Mouse (Mus musculus) ovary, postnatal 14 days (tissue): ENCODE data around the gene Hpcal1.

Experiments
- DNase-seq: peaks from one replicate; pipeline ENCODE4 v3.0.0; 2022; ENCODE audit warnings: low spot score

Gene Hpcal1

GRCm38 (mm10) chr12:17715720-17716478, 25.2 kb downstream of the Hpcal1 start:
- no peak for DNase-seq

- DNase-seq, result no peak
These were observed 26.6 kb downstream of the Hpcal1 start for GRCm38 (mm10) chr12:17717257-17717656.

GRCm38 (mm10) chr12:17718146-17718545, 27.5 kb downstream of the Hpcal1 start:
- DNase-seq, result no peak

- no peak for DNase-seq
These were observed 30.4 kb downstream of the Hpcal1 start for GRCm38 (mm10) chr12:17721058-17721457.

GRCm38 (mm10) chr12:17722452-17723181, 32.0 kb downstream of the Hpcal1 start:
- DNase-seq, result no peak

- DNase-seq, result no peak
These were observed 32.5 kb downstream of the Hpcal1 start for GRCm38 (mm10) chr12:17723182-17723570.

GRCm38 (mm10) chr12:17723999-17724398, 33.3 kb downstream of the Hpcal1 start:
- no peak for DNase-seq

GRCm38 (mm10) chr12:17724412-17725090, 33.9 kb downstream of the Hpcal1 start:
- DNase-seq, result no peak

GRCm38 (mm10) chr12:17725592-17725991, 34.9 kb downstream of the Hpcal1 start:
- no peak for DNase-seq

GRCm38 (mm10) chr12:17726576-17727320, 36.1 kb downstream of the Hpcal1 start:
- DNase-seq, result no peak

- no peak for DNase-seq
These were observed 37.2 kb downstream of the Hpcal1 start for GRCm38 (mm10) chr12:17727676-17728339.

- no peak for DNase-seq
These were observed 38.7 kb downstream of the Hpcal1 start for GRCm38 (mm10) chr12:17729211-17729900.

- no peak for DNase-seq
These were observed 41.4 kb downstream of the Hpcal1 start for GRCm38 (mm10) chr12:17732006-17732405.

GRCm38 (mm10) chr12:17732546-17732945, 41.9 kb downstream of the Hpcal1 start:
- no peak for DNase-seq

- DNase-seq, result no peak
These were observed 42.7 kb downstream of the Hpcal1 start for GRCm38 (mm10) chr12:17733114-17733904.

GRCm38 (mm10) chr12:17736396-17736795, 45.7 kb downstream of the Hpcal1 start:
- DNase-seq, result no peak

- DNase-seq, result no peak
These were observed 46.4 kb downstream of the Hpcal1 start for GRCm38 (mm10) chr12:17736859-17737577.

- DNase-seq, result no peak
These were observed 47.2 kb downstream of the Hpcal1 start for GRCm38 (mm10) chr12:17737808-17738207.

GRCm38 (mm10) chr12:17738473-17738872, 47.8 kb downstream of the Hpcal1 start:
- no peak for DNase-seq
